In genomic region chr2:18677631-18678471, GRCm38 (mm10) we compare ENCODE assay signal across 8 mouse cellular contexts. TPM values are rescaled to one million over a fixed set of nuclear protein-coding genes. Genes with fewer than 3 reads are reported as not detected.
A peak's percentile ranks its signal among the peaks of the same experiment; 100 is the strongest.
DNase-seq lines count a peak whose midpoint lies in the region; ATAC-seq lines count a peak whose summit lies in the region.

No protein-coding gene starts in this region.

- peak; percentile 6; the same call in 1 of the 2 replicates for ATAC-seq in midbrain, embryonic 11.5 days (ENCODE audit: low FRiP score)
- ATAC-seq in stomach, embryonic 15.5 days (ENCODE audit: insufficient read depth, low FRiP score, low read depth) = no peak

- peaks cover 92% of the 10 kb centered on the region for H3K27me3 ChIP-seq in erythroblast, embryonic 14.5 days (ENCODE audit: control insufficient read depth)
- H3K27me3 ChIP-seq in hindbrain, embryonic 10.5 days (ENCODE audit: insufficient read depth, poor library complexity, severe bottlenecking) = peaks cover 76% of the 10 kb centered on the region
- peaks cover 56% of the 10 kb centered on the region for H3K27me3 ChIP-seq in midbrain, embryonic 11.5 days (ENCODE audit: control insufficient read depth, insufficient read depth, low read length)
- H3K27me3 ChIP-seq in stomach, embryonic 15.5 days (replicated peaks) = 0 out of 2 replicates have a peak, but pooled peaks cover 5% of the 10 kb centered on the region

- H3K4me1 ChIP-seq in erythroblast, embryonic 14.5 days (ENCODE audit: control insufficient read depth) = peaks cover 21% of the 10 kb centered on the region
- H3K4me1 ChIP-seq in hindbrain, embryonic 10.5 days (replicated peaks) = peaks cover 53% of the 10 kb centered on the region
- peaks cover 36% of the 10 kb centered on the region for H3K4me1 ChIP-seq in midbrain, embryonic 11.5 days (ENCODE audit: control insufficient read depth, insufficient read depth, low read length)
- 0 out of 2 replicates have a peak, but pooled peaks cover 16% of the 10 kb centered on the region for H3K4me1 ChIP-seq in stomach, embryonic 15.5 days

- DNase-seq in layer of hippocampus, adult 18-20 months (ENCODE audit: low spot score in 2 of 2) = peak; percentile 35
- no peak for DNase-seq in layer of hippocampus, adult 8-10 months (ENCODE audit: low spot score in 2 of 2)
- peak; percentile 45 for DNase-seq in brain, adult 2 months (ENCODE audit: low read depth, low spot score)
- peak; percentile 81 for DNase-seq in hindbrain, embryonic 10.5 days (ENCODE audit: low spot score)
- peak; percentile 42 to 52 for DNase-seq in layer of hippocampus, postnatal 25 days (ENCODE audit: extremely low spot score in 1 of 2, low spot score in 1 of 2)
- DNase-seq in midbrain, embryonic 11.5 days (ENCODE audit: low spot score, missing footprints) = peak; percentile 98

- peak overlapping the region; percentile 98 for H3K27ac ChIP-seq in hindbrain, embryonic 10.5 days
- no peak overlapping the region for H3K27ac ChIP-seq in midbrain, embryonic 11.5 days (ENCODE audit: low read depth, low read length)
- no peak overlapping the region for H3K27ac ChIP-seq in stomach, embryonic 15.5 days

- H3K9ac ChIP-seq in midbrain, embryonic 11.5 days (ENCODE audit: low read length) = peak overlapping the region; percentile 96
- peak overlapping the region; percentile 82 for H3K9ac ChIP-seq in stomach, embryonic 15.5 days

- H3K9me3 ChIP-seq in erythroblast, embryonic 14.5 days (ENCODE audit: control insufficient read depth, low read length) = no peaks in the 10 kb centered on the region; the same call in 1 of the 2 replicates
- H3K9me3 ChIP-seq in hindbrain, embryonic 10.5 days = no peaks in the 10 kb centered on the region
- no peaks in the 10 kb centered on the region for H3K9me3 ChIP-seq in midbrain, embryonic 11.5 days (ENCODE audit: control insufficient read depth, low read length)
- H3K9me3 ChIP-seq in stomach, embryonic 15.5 days = no peaks in the 10 kb centered on the region

- H3K4me2 ChIP-seq in midbrain, embryonic 11.5 days = peak overlapping the region; percentile 88
- H3K4me2 ChIP-seq in stomach, embryonic 15.5 days = peak overlapping the region; percentile 74

- H3K4me3 ChIP-seq in erythroblast, embryonic 14.5 days (replicated peaks) = peak overlapping the region; percentile 66
- H3K4me3 ChIP-seq in hindbrain, embryonic 10.5 days = peak overlapping the region; percentile 84
- peak overlapping the region; percentile 86 for H3K4me3 ChIP-seq in midbrain, embryonic 11.5 days (ENCODE audit: low read depth, low read length)
- H3K4me3 ChIP-seq in stomach, embryonic 15.5 days (replicated peaks) = peak overlapping the region; percentile 79

- WGBS in hindbrain, embryonic 10.5 days = 6% methylated on average over 55 of the region's 55 CpGs
- under 1% methylated on average over 52 of the region's 55 CpGs for WGBS in midbrain, embryonic 11.5 days
- under 1% methylated on average over 49 of the region's 55 CpGs for WGBS in stomach, embryonic 15.5 days

- no peaks in the 10 kb centered on the region; the same call in 1 of the 2 replicates for H3K36me3 ChIP-seq in erythroblast, embryonic 14.5 days (ENCODE audit: control insufficient read depth)
- H3K36me3 ChIP-seq in hindbrain, embryonic 10.5 days = peaks cover 11% of the 10 kb centered on the region
- H3K36me3 ChIP-seq in midbrain, embryonic 11.5 days (ENCODE audit: control insufficient read depth, insufficient read depth, low read length) = no peaks in the 10 kb centered on the region
- H3K36me3 ChIP-seq in stomach, embryonic 15.5 days = peaks cover 2% of the 10 kb centered on the region; the same call in 1 of the 2 replicates

RNA-seq across cellular contexts. Expression of gene Bmi1, which starts 1.0 kb away (rescaled TPM):
- total RNA-seq in layer of hippocampus, adult 18-20 months (2021) = 10 to 100 TPM; 65.6 to 68.9 TPM
- 10 to 100 TPM; 55.9 to 66.7 (median 60.8) TPM for total RNA-seq in layer of hippocampus, adult 8-10 months (2022)
- 0.13 TPM in 1 of 2 replicates, not detected in the other for polyA plus RNA-seq in erythroblast, embryonic 14.5 days (2012)
- 25.1 and 26.8 TPM in 2 replicates for polyA plus RNA-seq in hindbrain, embryonic 10.5 days (2016; fragmentation: Nextera tagmentation; extraction: Ambion mirVana)
- 10 to 100 TPM; 51.7 to 53.7 TPM for total RNA-seq in layer of hippocampus, postnatal 25 days (2021)
- 42.8 and 46.4 TPM in 2 replicates for polyA plus RNA-seq in midbrain, embryonic 11.5 days (2014; fragmentation: Nextera tagmentation; extraction: Ambion mirVana)
- 20.9 and 23.9 TPM in 2 replicates for polyA plus RNA-seq in stomach, embryonic 15.5 days (2015; fragmentation: Nextera tagmentation; extraction: Ambion mirVana)

RNA-seq across cellular contexts. Expression of gene Commd3, which starts 5.7 kb away (rescaled TPM):
- 10 to 100 TPM; 85.4 to 92.4 TPM for total RNA-seq in layer of hippocampus, adult 18-20 months (2021)
- total RNA-seq in layer of hippocampus, adult 8-10 months (2022) = 10 to 100 TPM; 94.2 to 98.6 (median 97.3) TPM
- polyA plus RNA-seq in erythroblast, embryonic 14.5 days (2012) = 6.1 and 7.7 TPM in 2 replicates
- 86.0 and 122 TPM in 2 replicates for polyA plus RNA-seq in hindbrain, embryonic 10.5 days (2016; fragmentation: Nextera tagmentation; extraction: Ambion mirVana)
- total RNA-seq in layer of hippocampus, postnatal 25 days (2021) = 100 to 1,000 TPM; 104 to 110 TPM
- polyA plus RNA-seq in midbrain, embryonic 11.5 days (2014; fragmentation: Nextera tagmentation; extraction: Ambion mirVana) = 119 and 122 TPM in 2 replicates
- polyA plus RNA-seq in stomach, embryonic 15.5 days (2015; fragmentation: Nextera tagmentation; extraction: Ambion mirVana) = 197 and 236 TPM in 2 replicates

RNA-seq across cellular contexts. Expression of gene Spag6, which starts 16.0 kb away (rescaled TPM):
- 10 to 100 TPM; 10.2 to 10.8 TPM for total RNA-seq in layer of hippocampus, adult 18-20 months (2021)
- 10 to 100 TPM in 2 of 4 experiments, 1 to 10 TPM in 2; 8.6 to 12.0 (median 9.5) TPM for total RNA-seq in layer of hippocampus, adult 8-10 months (2022)
- polyA plus RNA-seq in erythroblast, embryonic 14.5 days (2012) = not detected in 2 replicates
- polyA plus RNA-seq in hindbrain, embryonic 10.5 days (2016; fragmentation: Nextera tagmentation; extraction: Ambion mirVana) = 0.46 and 0.59 TPM in 2 replicates
- total RNA-seq in layer of hippocampus, postnatal 25 days (2021) = 1 to 10 TPM; 3.8 to 5.5 TPM
- 0.25 and 0.48 TPM in 2 replicates for polyA plus RNA-seq in midbrain, embryonic 11.5 days (2014; fragmentation: Nextera tagmentation; extraction: Ambion mirVana)
- polyA plus RNA-seq in stomach, embryonic 15.5 days (2015; fragmentation: Nextera tagmentation; extraction: Ambion mirVana) = 0.06 and 0.12 TPM in 2 replicates

Comparison
In these comparisons a context has a peak if more than half of its experiments do, and no peak if none do; other contexts are left out.
1. DNase-seq: peak in layer of hippocampus, adult 18-20 months (2 of 2), brain, adult 2 months (single experiment), hindbrain, embryonic 10.5 days (single experiment), layer of hippocampus, postnatal 25 days (2 of 2) and midbrain, embryonic 11.5 days (single experiment); none in layer of hippocampus, adult 8-10 months (0 of 2).
2. RNA of gene Bmi1, which starts 1.0 kb away (polyA plus RNA-seq): 42.8 to 46.4 TPM in midbrain, embryonic 11.5 days, 25.1 to 26.8 TPM in hindbrain, embryonic 10.5 days and 20.9 to 23.9 TPM in stomach, embryonic 15.5 days; 0.13 TPM in erythroblast, embryonic 14.5 days; every median in the first group is over 10 times any median in the second.
3. Peak in every context shown above with its lines, with median percentiles within 50 percentile points of each other: H3K4me3 ChIP-seq.